Mouse (Mus musculus) limb, embryonic 13.5 days (tissue): Measurements from ENCODE around the gene Naglu. TPM values are rescaled to one million over a fixed set of nuclear protein-coding genes. Genes with fewer than 3 reads are reported as not detected.

Experiments
- ATAC-seq: fragments of 200-750 bp; cut with Nextera tagmentation; 2 replicates; pipeline ENCODE4 v1.8.0; 2017; ENCODE audit warnings: low read depth, moderate number of reproducible peaks, moderate TSS enrichment; ENCODE audit not compliant: low FRiP score
- H3K27ac ChIP-seq: fragments of 300-500 bp; sonication (generic); 2 replicates; pipeline ENCODE4 v1.5.1; 2015; ENCODE audit warnings: inconsistent platforms, mild to moderate bottlenecking, moderate library complexity
- H3K27me3 ChIP-seq: fragments of 300-500 bp; sonication (generic); 2 replicates; pipeline ENCODE4 v1.6.1; 2015; ENCODE audit warnings: mild to moderate bottlenecking, inconsistent platforms
- H3K36me3 ChIP-seq: fragments of 300-500 bp; sonication (generic); 2 replicates; pipeline ENCODE4 v1.6.1; 2015; ENCODE audit warnings: inconsistent platforms, mild to moderate bottlenecking, moderate library complexity
- H3K4me1 ChIP-seq: fragments of 300-500 bp; sonication (generic); 2 replicates; pipeline ENCODE4 v1.6.1; 2015; ENCODE audit warnings: inconsistent platforms
- H3K4me2 ChIP-seq: fragments of 300-500 bp; sonication (generic); replicated peaks from 2 replicates; pipeline ENCODE4 v1.6.1; 2015; ENCODE audit warnings: inconsistent platforms, mild to moderate bottlenecking, moderate library complexity
- H3K4me3 ChIP-seq: fragments of 300-500 bp; sonication (generic); 2 replicates; pipeline ENCODE4 v1.5.1; 2015; ENCODE audit warnings: moderate library complexity, mild to moderate bottlenecking, inconsistent platforms
- H3K9ac ChIP-seq: fragments of 300-500 bp; sonication (generic); 2 replicates; pipeline ENCODE4 v1.6.1; 2015; ENCODE audit warnings: mild to moderate bottlenecking, inconsistent platforms
- H3K9me3 ChIP-seq: fragments of 300-500 bp; sonication (generic); 2 replicates; pipeline ENCODE4 v1.6.1; 2016; ENCODE audit warnings: inconsistent platforms
- WGBS: fragments of 180-500 bp; shearing (Covaris S2); methylation state at CpG from one replicate; pipeline ENCODE4 v1.1.7; 2015; 5-methylcytosine and 5-hydroxymethylcytosine counted together
- polyA plus RNA-seq: library from polyadenylated mRNA; unstranded; fragments of >200 nt; fragmentation: Nextera tagmentation; extraction: Ambion mirVana; gene quantifications from 2 replicates; pipeline ENCODE4 v1.2.1, GENCODE M21; 2015

The Naglu gene
- polyA plus RNA-seq, 1 experiment from 2014 or later = 9.4 TPM

GRCm38 (mm10) chr11:101078121-101078520, 8.3 kb downstream of the Naglu start, which contains the start of gene Hsd17b1:
Hsd17b1 (plus strand) TSS chr11:101078411.
- Histone ChIP-seq H3K4me3 (no peak within 1 kb of the TSS), H3K36me3 (peaks cover 7% of the 10 kb centered on the region; the same call in 1 of the 2 replicates), H3K27ac (no peak within 1 kb of the TSS), H3K9me3 (no peaks in the 10 kb centered on the region), H3K9ac (no peak within 1 kb of the TSS), H3K4me1 (peaks cover 15% of the 10 kb centered on the region), H3K4me2 (no peak within 1 kb of the TSS), H3K27me3 (peaks cover 67% of the 10 kb centered on the region)
- ATAC-seq = no peak
- 68% methylated on average over 9 of the region's 9 CpGs for WGBS

GRCm38 (mm10) chr11:101079746-101080145, 9.9 kb downstream of the Naglu start:
- Histone ChIP-seq H3K27ac (no peak overlapping the region), H3K27me3 (peaks cover 61% of the 10 kb centered on the region), H3K9ac (no peak overlapping the region; the same call in 1 of the 2 replicates), H3K4me1 (peaks cover 25% of the 10 kb centered on the region), H3K9me3 (no peaks in the 10 kb centered on the region), H3K4me2 (peak overlapping the region; percentile 49), H3K4me3 (peak overlapping the region; percentile 20), H3K36me3 (peaks cover 9% of the 10 kb centered on the region)
- WGBS = 2% methylated on average over 27 of the region's 27 CpGs
- no peak for ATAC-seq

GRCm38 (mm10) chr11:101080421-101080820, 10.6 kb downstream of the Naglu start:
- WGBS = 64% methylated on average over 5 of the region's 5 CpGs
- H3K27me3 ChIP-seq = peaks cover 61% of the 10 kb centered on the region

GRCm38 (mm10) chr11:101081659-101082058, 11.8 kb downstream of the Naglu start:
- no peaks in the 10 kb centered on the region for H3K9me3 ChIP-seq
- H3K4me1 ChIP-seq = peaks cover 35% of the 10 kb centered on the region
- peaks cover 52% of the 10 kb centered on the region for H3K27me3 ChIP-seq
- H3K4me2 ChIP-seq = peak overlapping the region; percentile 91
- peaks cover 20% of the 10 kb centered on the region for H3K36me3 ChIP-seq
- 0 out of 2 replicates have a peak overlapping the region, but pooled peaks have one; percentile 85 for H3K27ac ChIP-seq
- peak overlapping the region; percentile 89 for H3K4me3 ChIP-seq
- peak overlapping the region; percentile 62 for H3K9ac ChIP-seq
- 7% methylated on average over 10 of the region's 10 CpGs for whole genome bisulfite sequencing
- ATAC-seq = no peak

More at GRCm38 (mm10) chr11:101080421-101080820, 10.6 kb downstream of the Naglu start:
- no peaks in the 10 kb centered on the region for H3K9me3 ChIP-seq
- H3K36me3 ChIP-seq = peaks cover 16% of the 10 kb centered on the region
- no peak overlapping the region for H3K27ac ChIP-seq
- no peak for ATAC-seq
- H3K4me2 ChIP-seq = no peak overlapping the region
- H3K4me1 ChIP-seq = peaks cover 25% of the 10 kb centered on the region
- H3K4me3 ChIP-seq = no peak overlapping the region
- H3K9ac ChIP-seq = no peak overlapping the region

- H3K4me1 ChIP-seq = peaks cover 37% of the 10 kb centered on the region
- peak within 1 kb of the TSS; percentile 85 for H3K9ac ChIP-seq
- H3K27ac ChIP-seq = peak within 1 kb of the TSS; percentile 85
- peak within 1 kb of the TSS; percentile 89 for H3K4me3 ChIP-seq
- no peaks in the 10 kb centered on the region for H3K9me3 ChIP-seq
- peak; percentile 91 for ATAC-seq
- peaks cover 44% of the 10 kb centered on the region for H3K27me3 ChIP-seq
- H3K36me3 ChIP-seq = peaks cover 15% of the 10 kb centered on the region
- H3K4me2 ChIP-seq = peak within 1 kb of the TSS; percentile 91
- under 1% methylated on average over 51 of the region's 51 CpGs for WGBS
Observed at GRCm38 (mm10) chr11:101082208-101083082, 12.6 kb downstream of the Naglu start, which contains the start of gene Coasy. Coasy (plus strand) TSS chr11:101082565.

- H3K27me3 ChIP-seq = peaks cover 37% of the 10 kb centered on the region
- peak overlapping the region; percentile 85 for H3K27ac ChIP-seq
- no peaks in the 10 kb centered on the region for H3K9me3 ChIP-seq
- H3K9ac ChIP-seq = peak overlapping the region; percentile 85
- peaks cover 45% of the 10 kb centered on the region for H3K4me1 ChIP-seq
- peak overlapping the region; percentile 91 for H3K4me2 ChIP-seq
- 30% methylated on average over 19 of the region's 19 CpGs for WGBS
- H3K36me3 ChIP-seq = peaks cover 15% of the 10 kb centered on the region
- peak overlapping the region; percentile 89 for H3K4me3 ChIP-seq
- no peak for ATAC-seq
Observed at GRCm38 (mm10) chr11:101083083-101083697, 13.4 kb downstream of the Naglu start.

- Histone ChIP-seq H3K9me3 (no peaks in the 10 kb centered on the region), H3K4me1 (peaks cover 49% of the 10 kb centered on the region), H3K4me2 (peak overlapping the region; percentile 91; the same call in 1 of the 2 replicates), H3K36me3 (peaks cover 23% of the 10 kb centered on the region), H3K27me3 (peaks cover 26% of the 10 kb centered on the region), H3K9ac (no peak overlapping the region), H3K27ac (no peak overlapping the region), H3K4me3 (0 out of 2 replicates have a peak overlapping the region, but pooled peaks have one; percentile 1)
- WGBS = 73% methylated on average over 14 of the region's 14 CpGs
- ATAC-seq = no peak
Observed at GRCm38 (mm10) chr11:101084246-101084645, 14.4 kb downstream of the Naglu start.

- peaks cover 21% of the 10 kb centered on the region for H3K27me3 ChIP-seq
- H3K27ac ChIP-seq = no peak overlapping the region
- peaks cover 29% of the 10 kb centered on the region for H3K36me3 ChIP-seq
- H3K9ac ChIP-seq = no peak overlapping the region
- no peak overlapping the region for H3K4me2 ChIP-seq
- no peak overlapping the region for H3K4me3 ChIP-seq
- H3K9me3 ChIP-seq = no peaks in the 10 kb centered on the region
- WGBS = 92% methylated on average over 12 of the region's 12 CpGs
- peaks cover 44% of the 10 kb centered on the region for H3K4me1 ChIP-seq
- no peak for ATAC-seq
Observed at GRCm38 (mm10) chr11:101084811-101085210, 15.0 kb downstream of the Naglu start.

- Histone ChIP-seq H3K9me3 (no peaks in the 10 kb centered on the region), H3K27me3 (peaks cover 11% of the 10 kb centered on the region), H3K4me1 (peaks cover 42% of the 10 kb centered on the region), H3K4me3 (no peak overlapping the region), H3K4me2 (no peak overlapping the region; the same call in 1 of the 2 replicates), H3K27ac (no peak overlapping the region), H3K9ac (0 out of 2 replicates have a peak overlapping the region, but pooled peaks have one; percentile 25), H3K36me3 (peaks cover 38% of the 10 kb centered on the region)
- no peak for ATAC-seq
- WGBS = 91% methylated on average over 18 of the region's 18 CpGs
Observed at GRCm38 (mm10) chr11:101085617-101086322, 16.0 kb downstream of the Naglu start.

GRCm38 (mm10) chr11:101086323-101086674, 16.5 kb downstream of the Naglu start:
- no peaks in the 10 kb centered on the region for H3K9me3 ChIP-seq
- H3K9ac ChIP-seq = 0 out of 2 replicates have a peak overlapping the region, but pooled peaks have one; percentile 25
- H3K36me3 ChIP-seq = peaks cover 44% of the 10 kb centered on the region
- H3K4me2 ChIP-seq = peak overlapping the region; percentile 97
- H3K27me3 ChIP-seq = peaks cover 6% of the 10 kb centered on the region
- peaks cover 42% of the 10 kb centered on the region for H3K4me1 ChIP-seq
- no peak for ATAC-seq
- WGBS = 77% methylated on average over 6 of the region's 6 CpGs
- H3K4me3 ChIP-seq = peak overlapping the region; percentile 83
- H3K27ac ChIP-seq = peak overlapping the region; percentile 82; the same call in 1 of the 2 replicates

- no peaks in the 10 kb centered on the region for H3K27me3 ChIP-seq
- H3K4me3 ChIP-seq = peak within 1 kb of the TSS; percentile 83
- peak; percentile 85 for ATAC-seq
- peaks cover 36% of the 10 kb centered on the region for H3K4me1 ChIP-seq
- no peaks in the 10 kb centered on the region for H3K9me3 ChIP-seq
- H3K4me2 ChIP-seq = peak within 1 kb of the TSS; percentile 97
- H3K36me3 ChIP-seq = peaks cover 51% of the 10 kb centered on the region
- H3K9ac ChIP-seq = peak within 1 kb of the TSS; percentile 85
- H3K27ac ChIP-seq = peak within 1 kb of the TSS; percentile 82
- WGBS = 1% methylated on average over 52 of the region's 52 CpGs
Observed at GRCm38 (mm10) chr11:101086756-101087681, 17.2 kb downstream of the Naglu start, which contains the start of gene Mlx. Mlx (plus strand) TSS chr11:101087277.
